Mouse (Mus musculus) kidney, adult 11 months (tissue): ENCODE data around the gene Srpk3.
"Not testable (repeated sequence)": the region's sequence is repeated elsewhere in the genome, so short reads cannot be mapped to it uniquely, and the experiment has no call there.

ENCODE experiments used
- DNase-seq: peaks from one replicate; pipeline ENCODE4 v3.0.0; 2022

Srpk3 gene

DNA sequence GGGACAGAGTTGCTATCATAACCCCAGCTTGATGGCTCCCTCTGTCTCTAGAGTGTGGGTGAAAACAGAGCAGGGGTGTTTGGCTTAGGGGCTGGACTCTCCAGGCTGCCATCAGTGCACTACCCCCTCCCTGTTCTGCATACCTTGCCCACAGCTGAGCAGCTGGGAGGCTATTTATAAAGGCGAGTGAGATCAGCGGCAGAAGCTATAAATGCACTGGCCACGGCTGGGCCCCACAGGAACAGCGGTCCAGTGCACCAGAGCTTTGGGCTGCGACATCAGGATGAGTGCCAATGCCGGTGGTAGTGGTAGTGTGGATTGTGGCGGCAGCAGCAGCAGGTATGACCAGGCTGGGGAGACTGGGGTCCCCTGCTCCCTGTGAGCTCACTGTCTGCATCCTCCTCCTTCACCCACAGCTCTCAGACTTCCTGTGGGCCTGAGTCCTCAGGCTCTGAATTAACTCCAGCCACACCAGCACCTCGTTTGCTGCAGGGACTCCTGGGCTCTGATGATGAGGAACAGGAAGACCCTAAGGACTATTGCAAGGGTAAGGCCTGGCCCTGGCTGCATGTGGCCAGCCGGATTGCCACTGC, at the start of gene Srpk3:
Srpk3 (plus strand) TSS at position 238 of the 593 bp plus-strand sequence.
- DNase-seq = no peak

DNA sequence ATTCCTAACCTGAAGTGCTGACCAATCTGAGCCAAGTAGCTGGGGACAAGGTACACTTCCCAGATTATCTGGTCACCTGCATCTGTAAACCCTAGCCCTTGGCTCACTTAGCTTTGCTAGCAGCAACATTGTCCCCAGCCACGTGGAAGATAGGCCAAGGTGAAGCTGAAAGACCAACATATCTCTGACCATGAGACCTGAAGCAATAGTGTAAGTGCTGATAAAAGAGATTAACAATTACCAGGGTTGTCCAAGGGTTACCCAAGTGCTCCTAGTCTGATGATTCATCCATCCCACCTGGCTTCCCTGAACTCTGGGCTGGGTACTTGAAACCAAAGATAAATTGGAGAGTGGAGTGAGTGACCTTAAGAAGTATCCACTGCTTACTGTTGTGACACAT, 43.3 kb upstream of the Srpk3 start:
- DNase-seq = no peak

DNA sequence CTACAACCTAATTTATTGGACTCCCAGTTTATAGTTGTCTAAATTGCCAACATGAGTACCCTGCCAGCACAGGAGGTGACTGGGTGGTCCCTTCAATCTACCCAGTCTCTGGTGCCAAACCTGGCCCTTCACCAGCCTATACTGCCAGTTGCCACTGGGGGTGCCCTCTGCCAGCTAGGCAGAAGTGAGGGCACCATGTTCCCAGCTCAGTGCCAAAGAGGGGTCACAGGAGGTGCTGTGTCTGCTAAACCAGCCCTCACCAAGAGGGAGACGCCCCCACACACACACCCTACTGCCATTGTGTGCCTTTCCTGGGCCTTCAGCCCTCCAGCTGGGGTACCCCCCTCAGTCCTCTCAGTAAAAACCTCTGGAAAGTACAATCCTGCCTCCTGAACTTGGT, 36.0 kb upstream of the Srpk3 start:
- DNase-seq = no peak

DNA sequence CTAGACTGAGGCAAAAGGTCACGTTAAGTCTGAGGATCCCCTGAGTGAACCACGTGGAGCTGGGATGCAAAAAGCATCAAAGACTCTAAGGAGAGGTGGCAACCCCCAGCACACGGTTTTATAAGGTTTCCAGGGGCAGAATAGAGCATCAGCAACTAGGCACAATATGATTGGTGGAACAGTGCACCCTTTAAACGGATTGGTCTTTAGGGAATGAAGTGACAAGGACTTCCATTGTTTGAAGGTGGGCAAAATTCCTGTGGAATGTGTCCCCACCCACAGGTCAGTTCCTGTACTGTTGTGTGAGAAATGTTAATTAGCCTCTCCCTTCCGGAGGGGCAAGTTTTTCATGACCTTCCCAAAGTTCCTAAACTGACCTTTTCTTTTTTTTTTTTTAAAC, 35.1 kb upstream of the Srpk3 start:
- DNase-seq = no peak

DNA sequence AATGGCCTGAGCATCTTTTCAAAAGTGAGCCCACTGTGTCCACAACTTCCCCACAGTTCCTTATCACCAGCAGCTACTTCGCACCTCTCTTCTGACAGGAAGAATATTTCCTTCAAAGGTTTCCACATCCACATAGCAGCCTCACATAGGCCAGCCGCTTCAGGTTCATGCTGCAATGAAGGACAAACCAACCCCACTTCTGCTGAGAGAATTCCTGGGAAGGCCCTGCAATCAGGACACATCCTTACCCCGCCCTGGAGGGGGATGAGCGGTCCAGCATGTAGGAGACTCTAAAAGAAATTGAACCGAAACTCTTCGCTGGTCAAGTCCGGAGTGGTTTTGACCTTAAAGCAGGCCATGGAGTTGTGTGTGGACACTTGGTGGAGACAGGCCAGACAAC, 34.4 kb upstream of the Srpk3 start:
- not testable (repeated sequence) for DNase-seq

DNA sequence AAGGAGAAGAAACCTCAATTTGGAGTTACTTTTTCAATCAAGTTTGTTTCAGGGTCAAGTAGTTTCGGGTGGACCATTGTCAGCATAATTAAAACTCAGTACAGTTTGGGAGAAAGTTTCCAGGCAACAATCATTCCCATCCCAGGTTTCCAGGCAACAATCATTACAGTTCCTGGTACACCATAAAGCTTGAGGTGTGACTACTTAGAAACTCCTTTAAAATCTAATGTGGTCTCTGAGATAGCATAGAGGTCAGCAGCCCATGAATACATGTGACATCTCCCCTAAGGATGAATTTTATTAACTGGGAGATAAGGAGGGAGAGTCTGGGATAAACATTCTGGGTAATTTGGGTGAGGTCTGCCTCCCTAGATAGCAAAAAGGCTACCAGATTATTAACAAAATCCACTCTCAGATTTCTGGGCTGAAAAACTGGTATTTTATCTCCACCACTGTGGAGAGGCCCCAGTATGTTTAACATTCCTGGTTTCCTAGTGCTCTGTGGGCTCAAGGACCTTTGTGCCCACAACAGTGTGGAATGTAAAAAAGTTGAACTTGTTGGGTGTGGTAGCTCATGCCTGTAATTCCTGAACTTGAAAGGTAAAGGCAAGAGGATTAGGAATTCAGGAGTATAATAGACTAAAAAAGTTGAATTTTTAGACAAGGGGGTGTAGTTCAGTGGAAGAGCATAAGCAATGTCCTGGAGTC, 29.3 kb upstream of the Srpk3 start:
- no peak for DNase-seq

DNA sequence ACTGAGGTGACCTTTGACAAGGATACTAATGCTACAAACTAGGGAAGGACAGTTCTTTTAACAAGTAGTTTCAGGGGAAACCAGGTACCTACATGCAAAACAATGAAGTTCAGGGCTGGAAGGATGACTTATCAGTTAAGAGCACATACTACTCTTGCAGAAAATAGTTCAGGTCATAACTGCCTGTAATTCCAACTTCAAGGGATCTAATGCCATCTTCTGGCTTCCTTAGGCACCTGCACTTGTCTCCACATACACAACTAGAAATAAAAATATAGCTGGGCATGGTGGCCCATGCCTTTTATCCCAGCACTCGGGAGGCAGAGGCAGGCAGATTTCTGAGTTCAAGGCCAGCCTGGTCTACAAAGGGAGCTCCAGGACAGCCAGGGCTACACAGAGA, 25.2 kb upstream of the Srpk3 start:
- DNase-seq = no peak

DNA sequence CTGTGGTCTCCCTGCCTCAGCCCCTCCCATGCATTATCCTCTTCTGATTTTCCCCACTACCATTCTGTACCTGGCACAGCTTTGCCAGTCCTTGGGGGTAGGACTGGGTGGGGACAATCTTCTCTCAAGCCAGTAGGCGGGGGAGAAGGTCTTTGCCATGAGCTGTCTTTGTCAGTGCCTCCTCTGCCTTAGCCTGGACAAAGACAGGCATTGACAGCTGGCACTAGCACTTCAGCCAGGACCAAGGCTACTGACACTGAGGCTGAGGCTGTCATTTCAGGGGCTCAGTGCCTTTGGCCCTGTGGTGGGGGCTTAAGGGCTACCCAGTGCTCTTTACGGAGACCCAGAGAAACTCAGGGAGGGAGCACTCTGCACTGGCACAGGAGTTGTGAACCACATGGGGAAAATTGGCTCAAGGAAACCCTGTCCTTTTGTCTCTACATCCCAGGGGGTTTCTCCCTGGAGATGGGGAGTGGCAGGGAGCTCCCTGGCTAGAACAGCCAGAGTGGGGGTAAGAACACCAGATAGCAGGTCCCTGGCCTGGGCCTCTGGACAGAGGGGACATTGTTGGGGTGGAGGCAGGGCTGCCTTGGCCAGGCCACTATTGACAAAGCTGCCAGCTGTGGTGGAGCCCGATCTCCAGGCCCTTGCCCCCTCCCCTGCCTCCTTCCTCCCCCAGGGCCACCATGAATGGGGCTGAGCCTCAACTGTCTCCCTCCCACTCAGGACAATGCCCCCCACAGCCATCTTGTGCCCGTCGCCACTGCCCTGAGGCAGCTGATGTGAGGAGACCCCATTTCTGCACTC, 17.7 kb upstream of the Srpk3 start, which contains the start of gene Plxnb3:
Plxnb3 (plus strand) TSS at position 757 of the 807 bp plus-strand sequence.
- DNase-seq = no peak

DNA sequence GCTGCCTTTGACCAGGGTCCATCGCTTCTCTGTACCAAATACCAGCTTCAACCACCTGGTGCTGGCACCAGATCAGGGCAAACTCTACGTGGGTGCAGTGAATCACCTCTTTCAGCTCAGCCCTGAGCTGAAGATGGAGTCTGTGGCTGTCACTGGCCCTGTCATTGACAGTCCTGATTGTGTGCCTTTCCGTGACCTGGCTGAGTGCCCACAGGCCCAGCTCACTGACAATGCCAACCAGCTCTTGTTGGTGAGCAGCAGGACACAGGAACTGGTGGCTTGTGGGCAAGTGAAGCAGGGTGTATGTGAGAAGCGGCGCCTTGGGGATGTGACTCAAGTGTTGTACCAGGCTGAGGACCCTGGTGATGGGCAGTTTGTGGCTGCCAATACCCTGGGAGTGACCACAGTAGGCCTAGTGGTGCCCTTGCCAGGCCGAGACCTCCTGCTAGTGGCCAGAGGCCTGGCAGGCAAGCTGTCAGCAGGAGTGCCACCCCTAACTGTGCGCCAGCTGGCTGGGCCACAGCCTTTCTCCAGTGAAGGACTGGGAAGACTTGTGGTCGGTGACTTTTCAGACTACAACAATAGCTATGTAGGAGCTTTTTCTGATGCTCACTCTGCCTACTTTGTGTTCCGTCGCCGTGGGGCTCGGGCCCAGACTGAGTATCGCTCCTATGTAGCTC, 15.5 kb upstream of the Srpk3 start:
- DNase-seq = no peak

DNA sequence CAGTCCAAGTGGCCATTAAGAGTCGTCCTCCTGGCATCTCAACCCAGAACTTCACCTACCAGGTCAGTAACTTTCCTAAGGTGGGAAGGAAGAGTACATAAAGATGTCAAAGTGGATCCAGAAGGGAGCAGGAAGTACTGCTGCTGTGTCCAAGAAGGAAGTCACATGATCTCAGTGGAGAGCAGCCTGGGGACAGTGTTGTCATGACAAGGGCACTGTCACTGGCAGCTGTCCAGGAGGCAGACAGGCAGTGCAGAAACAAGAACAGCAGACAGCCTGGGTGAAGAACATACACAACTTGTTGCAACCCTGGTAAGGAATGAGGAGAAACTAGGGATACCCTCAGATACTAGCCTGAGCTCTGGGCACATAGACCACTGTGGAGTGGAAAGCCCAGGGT, 8.9 kb upstream of the Srpk3 start:
- peak; percentile 58 for DNase-seq

DNA sequence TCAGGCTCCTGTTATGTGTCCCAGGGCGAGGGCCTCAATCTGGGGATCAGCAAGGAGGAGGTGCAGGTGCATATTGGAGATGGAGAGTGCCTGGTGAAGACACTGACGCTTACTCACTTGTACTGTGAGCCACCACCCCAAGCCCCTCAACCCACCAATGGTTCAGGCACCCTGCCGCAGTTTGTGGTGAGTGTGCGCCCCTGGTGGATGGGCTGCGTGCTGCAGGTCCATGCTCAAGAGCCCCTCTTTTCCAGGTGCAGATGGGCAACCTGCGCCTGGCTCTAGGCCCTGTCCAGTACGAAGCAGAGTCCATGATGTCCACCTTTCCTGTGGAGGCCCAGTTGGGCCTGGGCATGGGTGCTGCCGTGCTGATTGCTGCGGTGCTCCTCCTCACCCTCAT, 6.9 kb upstream of the Srpk3 start:
- DNase-seq = no peak

DNA sequence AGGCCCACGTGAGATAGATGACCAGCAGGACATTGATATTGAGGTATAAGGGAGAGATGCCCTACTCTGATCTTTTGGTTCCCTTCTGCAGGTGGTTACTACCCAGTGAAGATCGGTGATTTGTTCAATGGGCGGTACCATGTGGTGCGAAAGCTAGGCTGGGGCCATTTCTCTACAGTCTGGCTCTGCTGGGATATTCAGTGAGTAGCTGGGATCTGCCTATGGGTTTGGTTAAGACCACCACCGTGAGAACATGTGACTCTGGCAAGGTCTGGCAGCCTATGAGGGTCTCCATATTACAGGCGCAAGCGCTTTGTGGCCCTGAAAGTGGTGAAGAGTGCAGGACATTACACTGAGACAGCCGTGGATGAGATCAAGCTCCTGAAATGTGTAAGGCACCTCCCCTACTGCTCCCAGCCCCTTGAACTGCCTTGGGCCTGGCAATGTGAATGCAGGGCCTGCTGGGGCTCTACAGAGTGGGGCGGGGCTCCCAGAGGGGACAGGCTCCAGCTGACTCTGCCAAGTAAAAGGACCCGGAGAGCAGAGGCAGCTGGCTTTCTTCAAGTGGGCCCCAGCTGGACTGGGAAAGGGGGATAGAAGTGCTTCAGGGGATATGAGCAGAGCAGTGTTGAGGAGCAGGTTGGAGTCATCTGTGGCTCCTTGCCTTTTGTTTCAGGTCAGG, 738 bp downstream of the Srpk3 start:
- DNase-seq = no peak

DNA sequence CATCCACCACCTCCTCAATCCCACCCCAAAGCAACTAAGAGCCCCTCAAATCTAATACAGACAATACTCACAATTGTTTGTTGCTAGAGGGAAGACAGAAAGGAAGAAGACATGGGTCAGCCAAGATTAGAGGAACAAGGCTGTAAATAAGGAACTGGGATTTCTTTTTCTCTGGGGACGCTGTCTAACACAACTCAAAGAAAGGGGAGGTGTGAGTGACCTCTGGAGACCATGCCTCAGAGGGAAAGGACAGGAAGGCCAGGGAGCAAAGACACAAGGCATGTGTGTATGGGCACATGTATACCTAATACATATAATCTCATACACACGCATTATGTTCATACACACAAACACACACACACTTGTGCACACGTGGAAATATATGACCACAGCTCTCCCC, 8.0 kb downstream of the Srpk3 start:
- no peak for DNase-seq

DNA sequence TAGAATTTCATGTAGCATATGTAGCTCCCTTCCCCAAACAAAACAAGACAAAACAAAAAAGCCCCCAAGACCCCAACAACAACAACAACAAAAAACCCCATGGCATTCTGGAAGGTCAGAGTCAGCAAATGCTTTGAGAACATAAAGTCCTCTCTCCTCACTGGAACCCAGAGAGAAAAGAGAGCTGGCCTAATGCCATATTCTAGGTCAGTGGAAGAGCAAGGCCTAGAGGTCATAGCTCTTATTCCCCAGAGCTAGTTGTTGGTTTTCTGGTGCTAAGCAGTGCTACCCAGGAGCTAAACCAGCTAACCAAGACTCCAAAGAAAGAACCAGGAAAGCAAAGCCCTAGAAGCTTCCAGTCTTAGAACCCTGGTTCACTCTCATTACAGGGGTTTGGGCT, 11.5 kb downstream of the Srpk3 start:
- DNase-seq = peak; percentile 27

DNA sequence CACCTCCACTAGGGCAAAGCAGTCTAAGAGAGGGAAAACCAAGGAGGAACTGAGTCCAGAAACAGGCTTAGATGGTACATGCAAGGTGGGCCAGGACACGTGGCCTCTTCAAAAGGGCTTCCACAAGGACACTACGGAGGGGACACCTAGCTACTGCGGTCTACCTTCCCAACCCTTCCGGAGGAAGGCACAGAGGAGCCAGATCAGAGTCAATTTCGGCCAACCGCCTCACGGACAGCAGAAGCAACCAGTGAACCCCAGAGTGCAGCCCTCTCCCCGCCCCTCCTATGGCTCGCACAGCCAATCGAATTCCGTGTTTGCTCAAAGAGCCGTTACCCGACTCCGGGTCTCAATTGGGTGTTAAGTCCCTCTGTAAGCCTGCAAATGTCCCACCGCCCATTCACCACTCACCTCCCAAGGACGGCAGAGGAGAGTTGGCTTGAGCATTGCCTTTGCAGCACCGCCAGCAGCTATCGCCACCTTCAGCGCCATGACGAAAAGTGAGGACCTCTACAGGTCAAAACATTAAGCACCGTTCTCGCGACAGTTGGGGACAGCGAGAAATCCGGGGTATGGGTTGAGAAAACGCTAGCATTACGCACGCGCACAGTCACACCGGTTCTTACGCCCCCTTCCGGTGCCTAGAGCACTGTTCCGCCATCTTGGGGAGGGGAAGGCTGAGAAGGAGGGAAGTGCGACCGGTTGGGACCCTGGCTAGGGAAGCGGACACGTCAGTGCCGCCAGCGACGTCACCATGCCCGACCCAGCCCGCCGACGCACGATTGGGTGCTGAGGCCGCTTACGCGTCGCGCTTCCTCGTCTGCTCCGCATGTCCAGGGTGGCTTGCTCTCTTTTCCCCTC, 12.4 kb downstream of the Srpk3 start, which contains the start of the genes Idh3g and Ssr4:
Idh3g (minus strand) TSS at position 534 of the 861 bp plus-strand sequence.
Ssr4 (plus strand) TSS at position 665 of the 861 bp plus-strand sequence.
- peak; percentile 94 for DNase-seq

DNA sequence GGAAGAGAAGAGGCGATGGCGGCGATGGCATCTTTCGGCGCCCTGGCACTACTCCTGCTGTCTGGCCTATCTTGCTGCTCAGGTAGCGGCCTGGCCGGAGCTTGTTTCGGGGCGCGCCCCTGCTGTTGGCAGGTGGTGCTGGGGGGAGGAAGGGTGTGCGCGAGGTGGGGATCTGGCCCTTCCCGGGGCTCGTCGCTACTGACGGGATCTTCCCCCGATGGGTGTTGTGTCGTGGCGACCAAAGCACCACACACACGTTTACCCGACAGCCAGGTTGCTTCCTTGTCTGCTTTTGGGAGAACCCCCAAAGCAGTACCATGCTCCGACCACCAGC, 13.0 kb downstream of the Srpk3 start:
- DNase-seq = no peak

DNA sequence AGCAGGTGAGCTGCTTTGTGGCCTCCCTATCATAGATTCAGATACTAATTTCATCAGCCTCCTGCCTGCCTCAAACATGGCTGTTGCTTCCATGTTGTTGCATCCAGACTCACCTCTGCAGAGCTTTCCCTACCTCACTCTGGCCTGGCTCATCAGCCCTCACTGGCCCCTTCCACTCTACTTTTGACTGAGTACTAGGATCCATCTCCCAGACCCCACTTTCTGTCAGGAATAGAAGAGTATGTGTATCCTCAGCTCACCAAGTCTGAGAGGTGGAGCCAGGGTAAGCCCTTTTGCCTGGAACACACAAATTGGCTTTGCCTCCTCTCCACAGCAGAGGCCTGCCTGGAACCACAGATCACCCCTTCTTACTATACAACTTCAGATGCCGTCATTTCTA, 14.3 kb downstream of the Srpk3 start:
- no peak for DNase-seq

DNA sequence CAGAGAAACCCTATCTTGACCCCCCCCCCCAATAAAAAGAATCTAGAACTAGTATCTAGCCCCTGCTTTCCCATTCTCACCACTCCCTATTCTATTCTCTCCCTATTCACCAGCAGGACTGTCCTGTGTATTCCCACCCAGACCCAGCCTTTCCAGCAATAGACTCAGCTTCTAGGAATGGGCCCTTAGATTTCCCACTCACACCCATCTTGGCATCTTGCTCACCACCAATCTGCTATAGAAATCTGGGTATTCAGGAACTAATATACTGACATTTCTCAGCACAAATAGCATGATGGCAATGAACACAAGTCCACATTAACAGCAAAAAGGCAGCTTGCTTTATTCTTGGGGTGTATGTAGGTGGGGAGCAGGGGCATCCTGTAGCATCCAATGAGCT, 18.8 kb downstream of the Srpk3 start:
- no peak for DNase-seq

DNA sequence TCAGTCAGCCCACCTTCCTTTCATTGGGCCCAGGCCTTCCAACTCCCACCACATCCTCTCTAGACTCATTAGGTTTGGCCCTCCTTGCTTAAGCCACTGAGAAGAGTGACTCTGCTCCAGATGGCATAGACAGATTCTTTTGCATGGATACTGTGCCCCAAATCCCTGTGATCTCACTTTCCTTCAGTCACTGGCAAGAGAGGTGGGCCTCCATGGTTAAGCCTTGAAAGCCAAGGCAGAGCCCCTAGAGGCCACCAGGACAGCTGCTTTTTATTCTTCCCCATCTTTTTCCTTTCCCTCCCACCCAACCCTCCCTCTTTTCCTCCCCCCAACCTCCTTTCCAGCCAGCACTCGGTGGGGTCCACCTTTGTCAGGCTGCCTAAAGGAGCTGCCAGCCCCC, 19.3 kb downstream of the Srpk3 start:
- no peak for DNase-seq

DNA sequence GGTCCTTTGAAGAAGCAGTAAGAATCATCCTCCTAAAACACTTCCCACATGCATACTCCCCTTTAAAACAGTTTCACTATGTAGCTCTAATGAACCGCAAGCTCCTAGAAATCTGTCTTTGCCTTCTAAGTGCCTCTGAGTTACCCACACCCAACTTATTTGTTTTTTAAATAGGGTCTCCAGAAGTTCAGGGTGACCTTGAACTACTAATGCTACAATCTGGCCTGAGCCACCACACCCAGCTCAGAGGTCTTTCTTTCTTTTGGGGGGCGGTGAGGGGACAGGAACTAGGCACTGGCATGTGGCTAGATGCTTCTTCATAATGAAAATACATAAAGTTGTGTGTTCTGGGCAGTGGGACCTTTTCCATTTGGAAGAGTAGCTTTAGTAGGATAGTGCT, 23.3 kb downstream of the Srpk3 start:
- DNase-seq = no peak

DNA sequence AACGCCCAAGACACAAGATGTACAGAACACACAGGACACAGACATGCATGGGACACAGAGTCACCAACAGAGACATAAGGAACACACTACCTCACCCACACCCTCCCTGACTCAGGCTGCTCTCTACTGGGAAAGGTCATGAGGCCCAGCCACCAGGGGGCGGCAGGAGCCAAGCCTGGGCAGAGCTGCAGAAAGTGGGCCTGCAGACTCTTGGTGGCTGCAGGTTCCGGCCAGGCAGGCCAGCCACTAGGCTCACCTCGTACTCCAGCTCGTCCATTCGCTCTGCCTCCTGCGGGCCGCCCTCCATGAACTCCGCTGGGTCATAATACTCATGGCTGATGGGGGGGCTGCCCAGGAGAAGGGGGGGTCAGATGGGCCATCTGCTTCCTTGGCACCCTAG, 24.3 kb downstream of the Srpk3 start:
- peak; percentile 63 for DNase-seq

DNA sequence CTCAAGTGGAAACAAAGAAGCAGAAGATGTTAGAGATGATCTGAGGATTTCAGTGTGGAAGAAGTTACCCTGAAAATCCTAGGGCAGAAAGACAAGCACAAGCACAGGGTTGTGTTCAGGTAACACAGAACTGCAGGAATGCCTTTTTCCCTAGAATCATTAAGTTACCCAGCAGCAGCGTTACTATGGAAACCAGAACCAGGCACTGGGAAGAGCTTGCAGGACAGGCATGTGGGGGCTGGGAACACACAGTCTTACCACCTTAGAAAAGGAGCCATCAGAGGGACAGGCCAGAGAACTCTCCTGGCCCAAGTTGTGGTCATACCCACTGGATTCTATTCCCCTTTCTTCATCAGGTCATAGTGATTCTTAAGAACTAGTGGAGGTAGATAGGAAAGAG, 31.6 kb downstream of the Srpk3 start:
- DNase-seq = no peak
